Mouse (Mus musculus) forebrain, embryonic 14.5 days (tissue): ENCODE measurements around the gene Marveld2. TPM values are rescaled to one million over a fixed set of nuclear protein-coding genes. Genes with fewer than 3 reads are reported as not detected.

Experiments used
- ATAC-seq: fragments of 200-750 bp; cut with Nextera tagmentation; 2 replicates; pipeline ENCODE4 v1.8.0; 2017; ENCODE audit warnings: mild to moderate bottlenecking, moderate library complexity
- DNase-seq: peaks from one replicate; pipeline ENCODE4 v3.0.0-alpha.2; 2015; ENCODE audit warnings: low spot score
- H3K27ac ChIP-seq: fragments of 300-500 bp; sonication (generic); 2 replicates; pipeline ENCODE4 v1.5.1; 2014; ENCODE audit warnings: low read depth, mild to moderate bottlenecking, control low read depth, low read length, moderate library complexity
- H3K27me3 ChIP-seq: fragments of 300-500 bp; sonication (generic); replicated peaks from 2 replicates; pipeline ENCODE4 v1.6.1; 2014; ENCODE audit warnings: low read length, control low read depth, mixed read lengths; ENCODE audit not compliant: control insufficient read depth, insufficient read depth
- H3K36me3 ChIP-seq: fragments of 300-500 bp; sonication (generic); 2 replicates; pipeline ENCODE4 v1.6.1; 2014; ENCODE audit warnings: low read length, control low read depth; ENCODE audit not compliant: control insufficient read depth, insufficient read depth
- H3K4me1 ChIP-seq: fragments of 300-500 bp; sonication (generic); 2 replicates; pipeline ENCODE4 v1.6.1; 2014; ENCODE audit warnings: antibody characterized with exemption, low read length, control low read depth; ENCODE audit not compliant: control insufficient read depth, insufficient read depth
- H3K4me2 ChIP-seq: fragments of 300-500 bp; sonication (generic); 2 replicates; pipeline ENCODE4 v1.6.1; 2014; ENCODE audit warnings: mild to moderate bottlenecking, control low read depth, low read length
- H3K4me3 ChIP-seq: fragments of 300-500 bp; sonication (generic); 2 replicates; pipeline ENCODE4 v1.5.1; 2014; ENCODE audit warnings: low read depth, low read length, control low read depth
- H3K9ac ChIP-seq: fragments of 300-500 bp; sonication (generic); 2 replicates; pipeline ENCODE4 v1.6.1; 2014; ENCODE audit warnings: mild to moderate bottlenecking, low read length, control low read depth, moderate library complexity
- H3K9me3 ChIP-seq: fragments of 300-500 bp; sonication (generic); replicated peaks from 2 replicates; pipeline ENCODE4 v1.6.1; 2016; ENCODE audit warnings: low read length, control low read depth, mixed read lengths; ENCODE audit not compliant: control insufficient read depth
- WGBS: fragments of 180-500 bp; shearing (Covaris S2); extraction: QIAGEN DNeasy Blood & Tissue Kit; methylation state at CpG from one replicate; pipeline ENCODE4 v1.1.7; 2014; 5-methylcytosine and 5-hydroxymethylcytosine counted together
- polyA plus RNA-seq: library from polyadenylated mRNA; unstranded; fragments of >200 nt; fragmentation: Nextera tagmentation; extraction: Ambion mirVana; gene quantifications from 2 replicates; pipeline ENCODE4 v1.2.1, GENCODE M21; 2014

The Marveld2 gene
- 1.2 and 1.8 TPM in 2 replicates for polyA plus RNA-seq

DNA sequence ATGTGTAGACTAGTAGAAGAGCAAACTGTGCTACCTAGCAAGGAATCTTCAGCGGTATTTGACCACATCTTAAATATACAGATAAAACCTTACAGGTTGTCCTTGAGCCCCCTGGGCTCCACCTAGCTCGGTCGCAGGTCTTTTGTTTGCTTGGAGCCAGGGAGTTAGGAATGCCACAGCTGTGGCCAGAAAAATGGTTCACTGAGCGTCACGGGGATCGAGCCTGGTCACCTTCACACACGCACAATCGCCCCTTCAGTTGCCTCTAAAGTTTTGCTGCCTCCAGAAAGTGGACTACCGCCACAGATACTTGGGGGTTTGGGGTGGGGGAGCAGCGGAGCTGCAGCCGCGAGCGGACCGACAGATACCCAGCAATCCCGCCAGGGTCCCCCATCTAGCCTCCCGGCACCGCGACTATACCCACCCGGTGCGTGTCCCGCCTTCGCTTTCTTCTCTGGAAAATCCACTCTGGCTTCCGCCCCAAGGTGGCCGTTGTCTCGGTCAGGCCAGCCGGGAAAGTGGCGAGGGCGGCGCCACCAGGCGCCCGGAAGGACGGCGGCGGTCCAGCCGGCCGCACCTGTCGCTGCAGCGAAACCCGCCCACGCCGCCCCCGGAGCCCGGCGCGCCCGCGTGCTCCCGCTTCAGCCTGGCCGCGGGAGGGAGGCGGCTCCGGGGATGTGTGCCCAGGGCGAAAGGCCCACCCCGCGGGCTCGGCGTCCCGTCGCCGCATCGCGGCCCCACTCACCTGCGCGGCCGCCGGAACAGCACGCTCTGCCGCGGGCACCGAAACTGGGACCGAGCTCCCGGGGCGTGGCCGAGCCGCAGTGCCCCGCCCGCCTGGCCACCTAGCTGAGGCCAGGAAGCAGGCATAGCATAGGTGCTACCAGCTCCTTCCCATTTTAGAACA, at the start of gene Marveld2:
Gene Marveld2, minus strand, starts transcription at position 791 of the 907 bp plus-strand sequence.
- peak; percentile 56 for ATAC-seq
- Histone ChIP-seq H3K36me3 (peaks cover 31% of the 10 kb centered on the region), H3K4me3 (peak within 1 kb of the TSS; percentile 45), H3K27ac (no peak within 1 kb of the TSS), H3K4me2 (peak within 1 kb of the TSS; percentile 92), H3K27me3 (peaks cover 4% of the 10 kb centered on the region), H3K9ac (peak within 1 kb of the TSS; percentile 69), H3K9me3 (no peaks in the 10 kb centered on the region), H3K4me1 (no peaks in the 10 kb centered on the region)
- WGBS = 1% methylated on average over 68 of the region's 77 CpGs
- DNase-seq = peak; percentile 12

DNA sequence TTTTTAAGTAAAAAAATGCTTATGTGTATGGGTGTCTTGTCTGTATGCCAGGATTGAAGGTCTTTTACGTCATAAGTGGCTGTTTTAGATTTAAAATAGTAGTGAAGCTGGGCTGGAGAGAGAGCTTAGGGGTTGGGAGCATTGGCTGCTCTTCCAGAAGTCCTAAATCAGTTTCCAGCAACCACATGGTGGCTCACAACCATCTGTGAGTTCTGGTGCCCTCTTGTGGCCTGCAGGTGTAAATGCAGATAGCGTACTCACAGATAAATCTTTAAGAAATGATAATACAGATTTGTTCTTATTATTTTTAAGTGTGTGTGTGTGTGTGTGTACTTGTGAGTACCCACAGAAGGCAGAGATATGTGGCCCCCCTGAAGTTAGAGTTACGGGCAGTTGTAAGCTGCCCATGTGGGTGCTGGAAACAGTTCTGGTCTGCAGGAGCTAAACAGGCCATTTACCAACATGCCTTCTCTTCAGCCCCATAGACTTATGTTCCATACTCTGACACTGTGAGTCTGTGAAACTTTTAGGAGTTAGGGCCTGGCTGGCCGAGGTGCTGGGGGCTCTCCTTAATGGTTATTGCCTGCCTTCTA, 43.2 kb upstream of the Marveld2 start:
- no peak overlapping the region for H3K4me3 ChIP-seq
- H3K9ac ChIP-seq = no peak overlapping the region
- H3K4me2 ChIP-seq = no peak overlapping the region
- peaks cover 25% of the 10 kb centered on the region for H3K36me3 ChIP-seq
- ATAC-seq (peak; percentile 67; the same call in 1 of the 2 replicates), DNase-seq (peak; percentile 86)
- H3K27ac ChIP-seq = no peak overlapping the region
- no peaks in the 10 kb centered on the region for H3K4me1 ChIP-seq
- 54% methylated on average over 4 of the region's 4 CpGs for WGBS
- no peaks in the 10 kb centered on the region for H3K27me3 ChIP-seq
- no peaks in the 10 kb centered on the region for H3K9me3 ChIP-seq

- H3K4me2 ChIP-seq = no peak overlapping the region
- H3K4me3 ChIP-seq = no peak overlapping the region
- H3K9ac ChIP-seq = no peak overlapping the region
- ATAC-seq (no peak), DNase-seq (no peak)
- no peaks in the 10 kb centered on the region for H3K27me3 ChIP-seq
- no peaks in the 10 kb centered on the region for H3K4me1 ChIP-seq
- H3K9me3 ChIP-seq = no peaks in the 10 kb centered on the region
- WGBS = 92% methylated on average over 5 of the region's 5 CpGs
- no peak overlapping the region for H3K27ac ChIP-seq
- H3K36me3 ChIP-seq = peaks cover 21% of the 10 kb centered on the region; the same call in 1 of the 2 replicates
Observed at GRCm38 (mm10) chr13:100658091-100658490, 41.3 kb upstream of the Marveld2 start.

- Histone ChIP-seq H3K9ac (peak within 1 kb of the TSS; percentile 86), H3K9me3 (no peaks in the 10 kb centered on the region), H3K4me1 (peaks cover 7% of the 10 kb centered on the region), H3K4me2 (peak within 1 kb of the TSS; percentile 82), H3K36me3 (peaks cover 17% of the 10 kb centered on the region; the same call in 1 of the 2 replicates), H3K27me3 (no peaks in the 10 kb centered on the region), H3K27ac (peak within 1 kb of the TSS; percentile 97), H3K4me3 (peak within 1 kb of the TSS; percentile 91)
- DNase-seq (no peak), ATAC-seq (no peak)
- WGBS = under 1% methylated on average over 49 of the region's 63 CpGs
Observed at GRCm38 (mm10) chr13:100651439-100652186, 34.8 kb upstream of the Marveld2 start, which contains the start of gene Taf9. Gene Taf9 (plus strand): TSS chr13:100651579.

DNA sequence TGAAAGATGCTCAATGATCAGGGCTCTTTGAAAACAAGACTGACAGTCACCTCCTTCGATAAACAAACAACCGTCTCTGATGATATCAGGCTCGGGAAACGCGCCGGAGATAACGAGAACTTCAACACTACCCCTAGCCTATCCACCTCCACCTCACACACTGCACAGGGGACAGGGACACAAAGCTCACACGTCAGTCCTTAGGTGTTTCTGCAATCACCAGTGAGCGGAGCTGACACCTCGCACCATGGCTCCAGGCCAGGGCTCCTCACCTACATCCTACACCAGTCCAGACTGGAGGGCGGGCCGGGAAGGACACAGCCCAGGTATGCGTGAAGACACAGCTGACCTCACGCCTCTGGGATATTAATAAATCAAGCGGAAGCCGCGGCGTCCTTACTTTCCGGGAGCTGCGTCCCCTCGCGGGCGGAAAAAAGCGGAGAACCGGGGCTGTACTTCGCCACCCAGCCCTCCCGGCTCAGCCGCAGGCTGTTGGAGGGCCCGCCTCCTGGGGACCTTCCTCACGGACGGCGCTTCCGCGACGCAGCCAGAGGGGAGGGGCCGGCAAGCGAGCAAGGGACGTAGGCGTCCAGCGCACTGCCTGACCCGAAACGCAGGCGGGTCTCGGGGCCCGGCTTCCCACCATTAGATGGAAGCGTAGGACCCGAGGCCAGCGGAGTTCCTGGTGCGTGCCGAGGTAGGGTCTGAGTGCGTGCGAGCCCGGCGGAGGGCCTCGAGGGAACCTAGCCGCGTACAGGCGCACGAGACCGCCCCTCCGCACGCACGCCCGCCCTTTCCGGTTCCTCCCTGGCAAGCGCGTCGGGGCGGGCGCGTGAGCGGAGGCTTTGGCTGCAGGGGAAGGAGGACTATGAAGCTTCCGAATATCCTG, 34.0 kb upstream of the Marveld2 start, which contains the start of the genes Ak6 and Rad17:
Gene Ak6, plus strand, starts transcription at position 430 of the 889 bp plus-strand sequence.
Gene Rad17, minus strand, starts transcription at position 502 of the 889 bp plus-strand sequence.
- Histone ChIP-seq H3K4me2 (peak within 1 kb of the TSS; percentile 82), H3K27me3 (no peaks in the 10 kb centered on the region), H3K4me1 (peaks cover 7% of the 10 kb centered on the region), H3K9me3 (no peaks in the 10 kb centered on the region), H3K4me3 (peak within 1 kb of the TSS; percentile 91), H3K9ac (peak within 1 kb of the TSS; percentile 86), H3K36me3 (peaks cover 19% of the 10 kb centered on the region; the same call in 1 of the 2 replicates), H3K27ac (peak within 1 kb of the TSS; percentile 97)
- ATAC-seq = peak; percentile 99
- peak; percentile 95 for DNase-seq
- WGBS = under 1% methylated on average over 71 of the region's 73 CpGs

- Histone ChIP-seq H3K9ac (no peak overlapping the region), H3K36me3 (peaks cover 42% of the 10 kb centered on the region), H3K4me2 (no peak overlapping the region), H3K27me3 (no peaks in the 10 kb centered on the region), H3K9me3 (no peaks in the 10 kb centered on the region), H3K4me3 (no peak overlapping the region), H3K4me1 (peaks cover 7% of the 10 kb centered on the region), H3K27ac (no peak overlapping the region)
- WGBS = 94% methylated on average over 8 of the region's 8 CpGs
- no peak for ATAC-seq
- no peak for DNase-seq
Observed at GRCm38 (mm10) chr13:100648223-100648622, 31.5 kb upstream of the Marveld2 start.

DNA sequence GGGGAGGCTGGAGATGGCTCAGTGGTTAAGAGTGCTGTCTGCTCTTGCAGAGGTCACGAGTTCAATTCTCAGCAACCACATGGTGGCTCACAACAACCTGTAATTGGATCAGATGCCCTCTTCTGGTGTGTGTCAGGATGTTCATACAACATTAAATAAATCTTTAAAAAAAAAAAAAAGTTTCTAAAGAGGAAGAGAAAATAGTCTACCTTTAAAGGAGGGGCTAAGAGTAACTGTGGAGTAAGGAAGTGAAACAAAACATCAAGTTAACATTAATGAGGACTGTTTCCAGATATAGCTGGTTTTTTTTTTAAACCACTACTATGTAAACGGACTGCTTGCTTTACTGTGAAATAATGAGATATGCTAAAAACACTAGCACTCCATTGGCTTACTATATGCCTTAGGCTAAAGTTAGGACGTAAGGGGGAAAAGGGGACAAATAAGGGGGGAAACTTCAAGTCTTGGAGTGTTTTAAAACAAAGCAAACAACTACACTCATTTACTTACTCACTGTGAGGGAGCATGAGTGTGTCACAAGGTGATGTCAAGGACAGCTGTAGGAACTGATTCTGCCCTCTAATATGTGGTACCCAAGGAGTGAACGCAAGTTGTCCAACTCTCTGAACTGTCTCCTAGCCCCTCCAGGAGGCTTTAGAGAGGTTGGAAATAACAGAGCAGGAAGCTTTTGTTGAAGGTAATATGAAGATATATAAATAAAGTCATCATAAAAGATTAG, 25.9 kb upstream of the Marveld2 start:
- ATAC-seq (no peak), DNase-seq (no peak)
- 90% methylated on average over 4 of the region's 4 CpGs for WGBS
- Histone ChIP-seq H3K4me3 (no peak overlapping the region), H3K27ac (no peak overlapping the region), H3K9ac (no peak overlapping the region), H3K4me1 (no peaks in the 10 kb centered on the region), H3K36me3 (peaks cover 78% of the 10 kb centered on the region), H3K9me3 (no peaks in the 10 kb centered on the region), H3K4me2 (no peak overlapping the region), H3K27me3 (no peaks in the 10 kb centered on the region)
